Mouse (Mus musculus) heart, postnatal 0 days (tissue): ENCODE data around the gene Cd300a. TPM values are rescaled to one million over a fixed set of nuclear protein-coding genes. Genes with fewer than 3 reads are reported as not detected.

Experiments
- ATAC-seq: fragments of 200-750 bp; cut with Nextera tagmentation; 2 replicates; pipeline ENCODE4 v1.8.0; 2017; ENCODE audit warnings: low read depth, moderate number of reproducible peaks, moderate library complexity; ENCODE audit not compliant: insufficient read depth
- DNase-seq: peaks from one replicate; pipeline ENCODE4 v3.0.0-alpha.2; 2016; ENCODE audit warnings: low spot score
- H3K27ac ChIP-seq: fragments of 300-500 bp; sonication (generic); 2 replicates; pipeline ENCODE4 v1.5.1; 2014; ENCODE audit warnings: low read depth, mild to moderate bottlenecking
- H3K27me3 ChIP-seq: fragments of 300-500 bp; sonication (generic); 2 replicates; pipeline ENCODE4 v1.6.1; 2014; ENCODE audit warnings: low read length, mixed read lengths; ENCODE audit not compliant: control insufficient read depth, insufficient read depth
- H3K36me3 ChIP-seq: fragments of 300-500 bp; sonication (generic); replicated peaks from 2 replicates; pipeline ENCODE4 v1.6.1; 2014; ENCODE audit warnings: low read length, mixed read lengths; ENCODE audit not compliant: control insufficient read depth, insufficient read depth
- H3K4me1 ChIP-seq: fragments of 300-500 bp; sonication (generic); 2 replicates; pipeline ENCODE4 v1.6.1; 2014; ENCODE audit warnings: antibody characterized with exemption; ENCODE audit not compliant: control insufficient read depth, insufficient read depth
- H3K4me2 ChIP-seq: fragments of 300-500 bp; sonication (generic); 2 replicates; pipeline ENCODE4 v1.6.1; 2014; ENCODE audit warnings: low read depth, mild to moderate bottlenecking, low read length, moderate library complexity
- H3K4me3 ChIP-seq: fragments of 300-500 bp; sonication (generic); 2 replicates; pipeline ENCODE4 v1.5.1; 2014; ENCODE audit warnings: low read depth, low read length
- H3K9ac ChIP-seq: fragments of 300-500 bp; sonication (generic); replicated peaks from 2 replicates; pipeline ENCODE4 v1.6.1; 2014; ENCODE audit warnings: low read depth, low read length, mixed read lengths
- H3K9me3 ChIP-seq: fragments of 300-500 bp; sonication (generic); replicated peaks from 2 replicates; pipeline ENCODE4 v1.6.1; 2016; ENCODE audit warnings: low read length; ENCODE audit not compliant: control insufficient read depth
- CTCF ChIP-seq: IDR thresholded peaks from 2 replicates; pipeline ENCODE4 v1.5.1; 2016; ENCODE audit warnings: antibody characterized with exemption, control low read depth, low read depth
- EP300 ChIP-seq: IDR thresholded peaks from 2 replicates; pipeline ENCODE4 v1.6.1; 2016; ENCODE audit warnings: antibody characterized with exemption, low read depth
- WGBS: fragments of 180-500 bp; shearing (Covaris S2); extraction: QIAGEN DNeasy Blood & Tissue Kit; methylation state at CpG from one replicate; pipeline ENCODE4 v1.1.7; 2014; 5-methylcytosine and 5-hydroxymethylcytosine counted together
- polyA plus RNA-seq: library from polyadenylated mRNA; unstranded; fragments of >200 nt; fragmentation: Nextera tagmentation; extraction: Ambion mirVana; gene quantifications from 2 replicates; pipeline ENCODE4 v1.2.1, GENCODE M21; 2015
- total RNA-seq: library from RNA; depleted of rRNA; stranded (reverse); fragments of >200 nt; gene quantifications from 2 replicates; pipeline ENCODE4 v1.2.3, GENCODE M21; 2014; ENCODE audit warnings: low replicate concordance

Gene Cd300a
- total and polyA plus RNA-seq, 2 experiments from 2014 or later: 0.92 TPM; not detected in 1

- WGBS: 57% methylated on average over 9 of the region's 9 CpGs
- no peaks in the 10 kb centered on the region for H3K36me3 ChIP-seq
- H3K9ac ChIP-seq: no peak overlapping the region
- H3K9me3 ChIP-seq: no peaks in the 10 kb centered on the region
- H3K4me2 ChIP-seq: no peak overlapping the region
- no peak overlapping the region for H3K27ac ChIP-seq
- ATAC-seq (no peak), DNase-seq (no peak)
- H3K4me1 ChIP-seq: peaks cover 9% of the 10 kb centered on the region; the same call in 1 of the 2 replicates
- TF ChIP-seq EP300 (no peak), CTCF (no peak)
- H3K27me3 ChIP-seq: no peaks in the 10 kb centered on the region
- H3K4me3 ChIP-seq: no peak overlapping the region
These were observed 15.4 kb upstream of the Cd300a start for GRCm38 (mm10) chr11:114874226-114875145.

- H3K9me3 ChIP-seq: no peaks in the 10 kb centered on the region
- H3K4me1 ChIP-seq: peaks cover 9% of the 10 kb centered on the region; the same call in 1 of the 2 replicates
- TF ChIP-seq EP300: no peak
- TF ChIP-seq CTCF: no peak
- H3K4me2 ChIP-seq: no peak overlapping the region
- H3K27ac ChIP-seq: no peak overlapping the region
- 0 out of 2 replicates have a peak, but pooled peaks have one; percentile 34 for ATAC-seq
- H3K36me3 ChIP-seq: no peaks in the 10 kb centered on the region
- H3K4me3 ChIP-seq: no peak overlapping the region
- DNase-seq: no peak
- H3K27me3 ChIP-seq: no peaks in the 10 kb centered on the region
- WGBS: 38% methylated on average over 9 of the region's 9 CpGs
- no peak overlapping the region for H3K9ac ChIP-seq
These were observed 14.5 kb upstream of the Cd300a start for GRCm38 (mm10) chr11:114875301-114875801.

- H3K27me3 ChIP-seq: no peaks in the 10 kb centered on the region
- H3K4me2 ChIP-seq: no peak overlapping the region
- H3K4me1 ChIP-seq: peaks cover 9% of the 10 kb centered on the region; the same call in 1 of the 2 replicates
- no peak overlapping the region for H3K27ac ChIP-seq
- H3K4me3 ChIP-seq: no peak overlapping the region
- no peak overlapping the region for H3K9ac ChIP-seq
- no peak for ATAC-seq
- TF ChIP-seq EP300 (no peak), CTCF (no peak)
- 62% methylated on average over 7 of the region's 7 CpGs for WGBS
- DNase-seq: no peak
- H3K9me3 ChIP-seq: no peaks in the 10 kb centered on the region
- H3K36me3 ChIP-seq: no peaks in the 10 kb centered on the region
These were observed 13.7 kb upstream of the Cd300a start for GRCm38 (mm10) chr11:114876176-114876575.

- no peak overlapping the region for H3K9ac ChIP-seq
- TF ChIP-seq EP300 (no peak), CTCF (no peak)
These were observed 13.2 kb upstream of the Cd300a start for GRCm38 (mm10) chr11:114876621-114877020.

GRCm38 (mm10) chr11:114877145-114877544 is 12.7 kb upstream of the Cd300a start:
- WGBS: 36% methylated on average over 3 of the region's 3 CpGs
- Histone ChIP-seq H3K27me3 (no peaks in the 10 kb centered on the region), H3K4me2 (no peak overlapping the region), H3K9ac (no peak overlapping the region), H3K4me3 (no peak overlapping the region), H3K4me1 (peaks cover 9% of the 10 kb centered on the region; the same call in 1 of the 2 replicates), H3K9me3 (no peaks in the 10 kb centered on the region), H3K36me3 (no peaks in the 10 kb centered on the region), H3K27ac (no peak overlapping the region)
- TF ChIP-seq CTCF: peak; percentile 85
- no peak for TF ChIP-seq EP300
- DNase-seq (peak; percentile 44), ATAC-seq (0 out of 2 replicates have a peak, but pooled peaks have one; percentile 40)

More at GRCm38 (mm10) chr11:114876621-114877020, 13.2 kb upstream of the Cd300a start:
- Histone ChIP-seq H3K36me3 (no peaks in the 10 kb centered on the region), H3K9me3 (no peaks in the 10 kb centered on the region), H3K27ac (no peak overlapping the region), H3K4me3 (no peak overlapping the region), H3K4me2 (no peak overlapping the region), H3K27me3 (no peaks in the 10 kb centered on the region), H3K4me1 (peaks cover 9% of the 10 kb centered on the region; the same call in 1 of the 2 replicates)
- no peak for DNase-seq
- WGBS: 43% methylated on average over 2 of the region's 2 CpGs
- ATAC-seq: no peak
